Mouse (Mus musculus) lung, adult 10 weeks (tissue): Measurements from ENCODE around the gene Mllt11. TPM values are rescaled to one million over a fixed set of nuclear protein-coding genes. Genes with fewer than 3 reads are reported as not detected.

Experiments
- polyA plus RNA-seq: library from polyadenylated mRNA; stranded (reverse); fragments of 350-450 nt; fragmentation: Illumina TruSeq; extraction: RNeasy Lipid Tissue Mini Kit (QIAGEN cat#74804); gene quantifications from one replicate; pipeline ENCODE4 v1.2.3, GENCODE M21; 2014; ENCODE audit warnings: low read depth, low replicate concordance; ENCODE audit not compliant: insufficient read depth

Gene Mllt11
- polyA plus RNA-seq: 5.0 TPM

DNA sequence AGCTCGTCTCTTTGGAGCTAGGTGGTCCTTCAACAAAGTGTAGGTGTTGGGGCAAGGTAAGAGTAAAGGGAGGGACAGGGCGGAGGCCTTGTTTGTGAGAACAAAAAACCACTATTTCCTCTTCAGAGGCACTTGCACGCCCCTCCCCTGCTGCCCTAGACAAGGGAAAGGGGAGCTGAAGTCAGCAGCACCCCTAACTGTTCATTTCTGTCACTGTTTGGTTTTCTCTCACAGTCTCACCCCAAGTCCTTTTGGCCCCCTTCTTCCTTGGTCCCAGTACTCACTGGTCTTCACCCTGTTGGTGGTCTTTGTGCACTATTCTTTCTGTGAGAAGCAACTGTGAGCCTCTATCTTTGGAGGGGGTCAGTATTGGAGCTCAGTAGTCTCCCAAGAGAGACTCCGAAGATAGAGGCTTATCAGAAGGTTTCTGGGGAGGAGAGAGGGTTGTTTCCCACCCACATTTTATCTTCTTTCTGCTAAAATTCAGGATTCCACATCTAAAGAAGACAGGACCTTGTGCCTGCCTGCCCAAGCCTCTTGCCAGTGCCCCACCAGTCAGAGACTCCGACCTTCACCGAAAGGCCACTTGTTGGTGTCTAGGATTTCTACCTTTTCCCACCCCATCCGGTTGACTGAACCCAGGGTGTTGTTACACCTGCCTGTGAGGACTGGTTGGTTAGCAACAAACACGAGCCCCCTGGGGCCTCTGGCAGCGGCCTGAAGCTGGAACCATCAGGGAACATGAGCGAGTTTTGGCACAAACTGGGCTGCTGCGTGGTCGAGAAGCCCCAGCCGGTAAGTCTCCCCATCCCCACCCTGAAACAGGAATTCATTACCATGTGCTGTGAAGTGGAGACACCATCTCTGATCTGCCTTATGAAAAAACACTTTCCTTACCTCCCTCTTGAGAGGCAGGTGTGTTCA is at the start of gene Mllt11:
Mllt11 (minus strand) TSS at position 874 of the 924 bp plus-strand sequence.

DNA sequence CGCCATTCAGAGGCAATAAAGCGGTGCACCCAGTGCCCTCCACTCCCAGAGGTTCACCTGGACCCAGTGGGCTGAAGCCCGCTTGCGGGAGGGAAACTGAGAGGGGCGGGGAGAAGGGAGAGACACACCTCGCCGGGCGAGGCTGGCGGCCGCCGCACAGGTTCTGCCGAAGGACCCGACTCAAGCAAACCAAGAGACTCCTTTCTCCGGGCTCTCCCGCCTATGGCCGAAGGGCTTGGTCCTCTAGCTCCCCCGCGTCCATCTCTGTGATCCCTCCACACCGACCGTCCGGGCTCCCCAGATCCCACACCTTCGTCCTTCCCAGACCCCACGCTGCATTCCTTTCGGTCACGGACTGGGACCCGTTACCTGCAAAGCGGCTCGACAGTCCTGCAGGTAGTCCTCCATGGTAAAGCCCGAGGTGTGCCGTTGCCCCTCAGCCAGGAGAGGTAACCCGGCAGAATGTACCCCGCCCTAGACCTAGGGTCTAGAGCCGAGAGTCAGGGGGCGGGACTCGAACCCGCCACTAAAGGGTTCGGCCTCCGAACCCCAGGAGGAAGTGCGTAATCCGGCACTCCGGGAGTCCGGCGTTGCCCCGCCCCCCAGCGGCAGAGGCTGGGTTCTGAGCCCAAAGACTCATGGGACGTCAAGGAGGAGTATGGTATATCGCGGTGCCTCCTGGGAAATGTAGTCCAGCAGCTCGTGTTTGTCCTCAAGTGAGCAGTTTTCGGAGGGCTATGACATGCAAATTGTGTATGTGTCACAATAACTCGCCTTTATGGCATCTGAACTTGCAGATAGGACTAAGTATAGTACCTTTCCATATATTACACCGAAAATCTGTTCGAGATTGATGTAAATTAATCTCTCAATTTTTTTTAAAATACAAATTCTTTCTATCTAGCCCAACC is 49.5 kb upstream of the Mllt11 start, which contains the start of the genes Mindy1 and Prune1:
Mindy1 (plus strand) TSS at position 130 of the 911 bp plus-strand sequence.
Prune1 (minus strand) TSS at position 861 of the 911 bp plus-strand sequence.

DNA sequence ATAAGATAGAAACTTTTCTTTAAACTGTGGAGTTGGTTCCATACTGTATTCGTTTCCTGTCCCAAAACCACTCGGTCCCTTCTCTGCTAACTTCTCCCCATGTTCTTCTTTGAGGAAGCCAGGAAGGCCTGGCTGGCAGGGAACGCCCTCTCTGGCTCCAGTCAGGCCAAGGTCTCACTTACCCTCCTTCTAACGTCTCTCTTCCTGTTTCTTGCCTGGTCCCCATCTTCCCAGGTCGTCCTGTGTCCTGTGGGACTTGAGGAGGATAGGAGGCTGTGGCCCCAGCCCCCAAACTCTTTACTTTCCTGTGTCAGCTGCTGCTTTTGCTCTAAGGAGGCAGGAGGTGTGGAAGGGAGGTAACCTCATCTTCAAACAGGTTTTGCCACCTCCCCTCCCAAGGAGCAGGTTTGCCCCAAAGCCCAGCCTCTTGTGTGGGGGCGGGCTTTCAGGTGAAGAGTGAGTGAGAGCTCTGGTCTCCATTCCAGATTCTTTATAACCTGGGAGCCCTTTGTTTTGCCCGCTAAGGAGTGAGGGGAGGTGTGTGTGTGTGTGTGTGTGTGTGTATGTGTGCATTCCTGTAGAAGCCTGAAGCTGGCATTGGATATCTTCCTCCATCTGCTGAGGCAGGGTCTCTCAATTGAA is 18.9 kb upstream of the Mllt11 start, which contains the start of gene Bnipl:
Bnipl (minus strand) TSS at position 411 of the 642 bp plus-strand sequence.

DNA sequence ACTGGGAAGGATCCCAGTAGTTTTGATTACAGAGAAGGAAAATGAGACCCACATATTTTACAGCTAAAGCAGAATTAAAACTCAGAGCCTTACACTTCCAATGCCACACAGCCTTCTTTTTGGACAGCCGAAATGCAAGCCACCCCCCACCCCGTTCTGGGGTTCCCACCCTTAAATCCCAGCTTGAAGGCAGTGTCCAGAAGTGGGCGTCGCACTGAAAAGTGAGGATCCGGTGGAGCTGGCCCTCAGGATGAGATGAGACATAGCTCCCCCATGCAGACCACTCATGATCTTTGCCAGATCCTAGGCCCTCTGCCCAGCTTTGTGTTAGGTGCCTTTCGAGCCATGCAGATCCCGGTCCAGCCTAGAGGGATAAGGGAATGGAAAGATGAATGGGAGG is 9.5 kb upstream of the Mllt11 start, which contains the start of gene Gm128:
Gm128 (minus strand) TSS at position 101 of the 400 bp plus-strand sequence.

DNA sequence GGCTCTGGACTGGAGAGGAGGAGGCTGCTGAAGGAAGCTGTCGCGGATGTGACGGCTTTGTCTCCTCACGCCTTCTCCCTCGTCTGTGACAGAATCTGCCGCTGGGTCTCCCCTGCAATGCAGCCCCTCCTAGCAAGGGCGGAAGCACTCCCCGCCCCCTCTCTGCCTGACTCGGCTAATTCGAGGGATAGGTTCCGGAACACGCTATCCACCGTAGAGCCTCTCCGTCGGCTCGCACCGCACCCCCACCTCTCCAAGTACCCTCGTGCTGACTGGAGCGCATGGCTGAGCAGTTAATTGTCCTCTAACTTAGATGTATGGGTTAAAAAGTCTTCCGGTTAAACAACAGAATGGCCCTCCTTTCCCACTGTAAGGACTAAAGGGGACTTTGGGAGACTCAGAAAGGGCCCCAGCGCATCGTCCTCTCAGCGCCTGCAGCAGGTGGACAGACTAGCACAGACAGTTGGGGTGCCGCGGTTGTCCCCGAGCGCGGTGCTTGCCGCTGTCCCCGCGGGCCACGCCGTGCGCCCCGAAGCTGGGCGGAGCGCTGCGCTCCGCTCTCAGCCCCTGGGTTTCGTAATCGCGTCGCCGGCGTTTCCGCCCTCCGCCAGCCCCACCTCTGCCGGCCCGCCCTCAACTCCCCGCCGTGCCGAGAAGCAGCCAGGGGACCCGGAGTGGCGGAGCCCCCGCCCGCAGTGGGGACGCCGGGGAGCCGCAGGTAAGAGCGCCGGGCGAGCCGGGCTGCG is 3.6 kb downstream of the Mllt11 start, which contains the start of gene Cdc42se1:
Cdc42se1 (plus strand) TSS at position 585 of the 746 bp plus-strand sequence.

DNA sequence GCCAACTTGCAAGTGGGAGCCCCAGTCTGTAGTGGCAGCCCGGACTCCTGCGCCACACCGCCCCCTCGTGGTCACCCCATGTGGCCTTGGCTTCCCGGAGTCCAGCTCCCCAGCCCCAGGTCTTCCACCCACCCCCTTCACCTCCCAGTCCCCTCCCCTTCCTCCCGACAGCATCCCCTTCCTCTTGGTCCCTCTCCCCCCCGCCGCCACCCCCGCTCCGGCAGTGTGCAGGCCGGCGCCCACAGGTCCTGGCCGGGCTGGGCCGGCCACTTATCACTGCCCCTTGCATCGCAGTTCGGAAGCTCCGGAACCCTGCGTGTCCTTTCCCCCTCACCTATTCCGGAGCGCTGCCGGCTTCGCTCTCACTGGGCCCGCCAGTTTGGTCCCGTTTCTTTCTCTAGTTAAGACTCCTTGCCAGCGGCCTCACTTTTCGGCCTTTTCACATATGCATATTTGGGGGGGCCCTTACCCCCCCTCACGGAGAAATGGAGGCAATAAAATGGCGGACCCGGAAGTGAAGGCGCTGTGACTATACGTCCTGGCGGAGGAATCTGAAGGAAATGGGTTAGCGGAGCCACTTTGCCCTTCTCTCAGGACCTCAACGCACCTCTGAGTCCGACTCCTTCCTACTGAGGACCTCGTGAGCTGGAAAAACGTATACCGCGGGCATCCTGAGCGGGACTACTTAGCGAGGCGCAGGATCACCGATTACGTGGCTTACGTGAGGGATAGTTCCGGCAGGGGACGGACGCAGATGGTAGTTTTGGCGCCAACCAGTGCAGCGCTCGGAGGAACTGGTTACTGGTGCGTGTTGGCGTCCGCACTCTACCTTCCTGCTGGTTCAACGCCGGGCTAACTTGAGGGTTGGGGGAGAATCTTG is 14.5 kb downstream of the Mllt11 start, which contains the start of gene Gabpb2:
Gabpb2 (minus strand) TSS at position 662 of the 880 bp plus-strand sequence.

Other genes with a start within 250 kb of the Mllt11 start
- gene Zfp687, start 216.7 kb downstream of the Mllt11 start, polyA plus RNA-seq: 5.7 TPM
- gene Psmd4, start 189.6 kb downstream of the Mllt11 start, polyA plus RNA-seq: 120 TPM
- gene Pip5k1a, start 125.2 kb downstream of the Mllt11 start, polyA plus RNA-seq: 16.0 TPM
- 33.7 TPM for gene Vps72, start 121.1 kb downstream of the Mllt11 start, polyA plus RNA-seq
- 1.5 TPM for gene Tmod4, start 107.7 kb downstream of the Mllt11 start, polyA plus RNA-seq
- gene Scnm1, start 98.2 kb downstream of the Mllt11 start, polyA plus RNA-seq: 42.6 TPM
- gene Lysmd1, start 98.1 kb downstream of the Mllt11 start, polyA plus RNA-seq: 8.4 TPM
- gene Tnfaip8l2, start 89.8 kb downstream of the Mllt11 start, polyA plus RNA-seq: 22.1 TPM
- gene Sema6c, start 71.7 kb downstream of the Mllt11 start, polyA plus RNA-seq: 2.1 TPM
- 6.1 TPM for gene Gabpb2, start 14.3 kb downstream of the Mllt11 start, polyA plus RNA-seq
- gene Cdc42se1, start 3.4 kb downstream of the Mllt11 start, polyA plus RNA-seq: 80.1 TPM
- 0.84 TPM for gene Gm128, start 9.4 kb upstream of the Mllt11 start, polyA plus RNA-seq
- gene Bnipl, start 19.0 kb upstream of the Mllt11 start, polyA plus RNA-seq: 6.7 TPM
- 41.4 TPM for gene Mindy1, start 49.2 kb upstream of the Mllt11 start, polyA plus RNA-seq
- 11.4 TPM for gene Prune1, start 49.9 kb upstream of the Mllt11 start, polyA plus RNA-seq
- gene Anxa9, start 75.0 kb upstream of the Mllt11 start, polyA plus RNA-seq: 4.2 TPM
- 149 TPM for gene Cers2, start 82.6 kb upstream of the Mllt11 start, polyA plus RNA-seq
- gene Setdb1, start 125.0 kb upstream of the Mllt11 start, polyA plus RNA-seq: 9.2 TPM
- gene 4930558C23Rik, start 170.7 kb upstream of the Mllt11 start, polyA plus RNA-seq: not detected
- 15.8 TPM for gene Arnt, start 202.2 kb upstream of the Mllt11 start, polyA plus RNA-seq